Mouse (Mus musculus) c-Kit-negative CD71-positive TER-119-positive erythroid progenitor cells, embryonic 14.5 days (primary cell): ENCODE data around the gene Iqgap1.

ENCODE experiments used
- DNase-seq: peaks from one replicate; pipeline ENCODE4 v3.0.0-alpha.2; 2013; ENCODE audit warnings: low read depth, low spot score

Gene Iqgap1

DNA sequence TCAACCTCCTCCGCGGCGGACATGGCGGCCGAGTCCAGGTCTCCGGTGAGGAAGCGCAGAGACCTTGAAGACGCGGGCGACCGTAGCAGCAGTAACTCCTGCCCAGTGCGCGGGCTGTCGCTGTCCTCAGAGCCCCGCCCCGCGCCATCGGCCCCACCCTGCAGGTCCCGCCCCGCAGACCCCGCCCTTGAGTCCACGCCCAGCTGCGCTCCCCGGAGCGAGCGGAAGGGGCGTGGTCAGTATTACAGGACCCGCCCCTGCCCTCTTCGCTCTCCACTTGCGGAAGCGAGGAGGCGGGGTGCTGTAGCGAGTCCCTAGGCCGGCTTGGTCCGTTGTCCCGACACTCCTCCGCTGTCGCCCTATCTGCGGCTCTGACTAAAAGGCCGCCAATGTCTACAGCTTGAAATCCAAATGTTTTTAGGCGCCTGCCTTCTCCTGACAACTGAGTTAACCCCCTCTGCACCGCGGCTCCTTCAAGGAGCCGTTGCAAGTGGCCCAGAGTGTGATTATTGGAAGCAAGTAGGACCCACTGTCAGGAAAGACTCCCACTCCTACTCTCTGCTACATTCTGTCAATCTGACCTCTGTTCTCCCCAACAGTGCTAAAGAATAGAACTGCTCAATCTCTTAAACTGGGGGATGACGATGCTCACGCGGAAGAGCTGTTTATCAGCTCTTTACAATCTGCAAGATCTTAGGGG lies 22.5 kb downstream of the Iqgap1 start:
- peak; percentile 89 for DNase-seq

GRCm38 (mm10) chr7:80802412-80803160 lies 23.2 kb downstream of the Iqgap1 start:
- DNase-seq, result peak; percentile 49

DNA sequence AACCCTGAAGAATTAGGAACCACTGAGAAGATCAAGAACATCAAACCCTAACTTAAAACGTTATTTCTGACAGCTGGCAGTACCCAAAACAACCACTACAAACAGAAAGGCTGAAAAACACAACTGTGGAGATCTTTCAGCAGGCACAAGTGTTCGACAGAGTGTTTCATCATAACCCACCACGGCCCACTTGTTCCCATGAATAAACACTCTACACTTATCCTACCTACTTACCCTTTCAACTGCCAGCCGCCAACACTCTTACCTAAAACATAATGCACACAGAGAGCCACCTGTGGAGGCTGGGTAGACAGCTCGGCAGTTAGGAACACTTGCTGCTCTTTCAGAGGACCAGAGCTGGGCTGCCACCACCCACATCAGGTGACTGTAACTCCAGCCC lies 26.5 kb downstream of the Iqgap1 start:
- DNase-seq, result no peak

DNA sequence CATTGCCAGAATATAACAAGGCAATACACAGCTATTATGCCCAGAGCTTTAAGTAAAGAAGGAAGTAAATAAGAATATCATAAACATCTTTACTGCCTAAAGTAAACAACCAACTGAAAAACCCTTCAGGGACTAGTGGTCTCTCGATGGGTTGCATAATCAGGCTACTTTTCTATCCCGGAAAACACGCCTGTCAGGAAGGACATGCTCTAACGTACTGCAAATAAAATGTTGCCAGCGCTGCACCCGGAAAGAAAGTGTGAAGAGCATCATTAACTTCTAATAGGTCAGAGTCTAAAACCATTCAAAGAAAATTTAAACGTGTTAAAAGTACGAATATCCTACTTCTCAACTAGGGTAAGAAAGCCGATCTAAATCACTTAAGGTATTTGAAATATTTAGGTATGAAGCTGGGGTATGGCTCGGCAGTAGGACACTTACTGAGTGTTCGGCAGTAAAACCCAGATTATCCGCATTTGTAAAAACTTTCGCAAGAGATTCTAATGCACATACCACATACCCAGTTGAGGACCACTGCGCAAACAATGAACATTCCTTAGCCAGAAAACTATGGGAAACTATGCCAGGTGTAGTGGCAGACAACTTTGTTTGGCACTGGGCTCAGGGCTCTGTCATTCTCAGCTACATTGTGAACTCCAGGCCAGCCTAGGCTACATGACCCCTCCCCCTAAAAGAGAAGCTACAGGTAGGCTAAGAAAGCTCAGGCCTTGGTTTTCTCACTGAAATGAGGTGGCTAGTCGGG lies 28.8 kb downstream of the Iqgap1 start:
- DNase-seq, result no peak

DNA sequence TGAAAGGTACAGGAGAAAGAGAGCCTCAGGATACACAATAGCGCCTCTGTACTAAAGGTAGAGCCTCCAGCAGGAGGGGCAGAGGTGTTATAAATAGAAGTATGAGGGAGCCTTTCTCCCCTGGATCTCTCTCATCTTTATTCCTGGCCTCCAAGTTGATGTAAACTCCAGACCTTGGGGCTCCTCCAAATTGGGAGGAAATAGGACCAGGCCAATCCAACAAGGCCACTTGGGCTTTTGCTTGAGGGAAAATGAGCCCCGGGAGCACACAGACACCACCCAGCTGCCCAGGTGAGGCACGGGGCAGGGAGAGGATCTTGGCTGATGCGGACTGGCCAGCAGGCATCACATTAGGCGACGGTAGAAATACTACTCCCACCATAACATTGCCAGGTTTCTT lies 29.5 kb downstream of the Iqgap1 start:
- DNase-seq, result no peak

- no peak for DNase-seq
These were observed 36.2 kb downstream of the Iqgap1 start for GRCm38 (mm10) chr7:80789534-80789933.

GRCm38 (mm10) chr7:80789061-80789460 lies 36.7 kb downstream of the Iqgap1 start:
- DNase-seq, result no peak

- DNase-seq, result no peak
These were observed 37.8 kb downstream of the Iqgap1 start for GRCm38 (mm10) chr7:80788002-80788401.

- no peak for DNase-seq
These were observed 39.0 kb downstream of the Iqgap1 start for GRCm38 (mm10) chr7:80786746-80787145.

- no peak for DNase-seq
These were observed 41.9 kb downstream of the Iqgap1 start for GRCm38 (mm10) chr7:80783841-80784240.

DNA sequence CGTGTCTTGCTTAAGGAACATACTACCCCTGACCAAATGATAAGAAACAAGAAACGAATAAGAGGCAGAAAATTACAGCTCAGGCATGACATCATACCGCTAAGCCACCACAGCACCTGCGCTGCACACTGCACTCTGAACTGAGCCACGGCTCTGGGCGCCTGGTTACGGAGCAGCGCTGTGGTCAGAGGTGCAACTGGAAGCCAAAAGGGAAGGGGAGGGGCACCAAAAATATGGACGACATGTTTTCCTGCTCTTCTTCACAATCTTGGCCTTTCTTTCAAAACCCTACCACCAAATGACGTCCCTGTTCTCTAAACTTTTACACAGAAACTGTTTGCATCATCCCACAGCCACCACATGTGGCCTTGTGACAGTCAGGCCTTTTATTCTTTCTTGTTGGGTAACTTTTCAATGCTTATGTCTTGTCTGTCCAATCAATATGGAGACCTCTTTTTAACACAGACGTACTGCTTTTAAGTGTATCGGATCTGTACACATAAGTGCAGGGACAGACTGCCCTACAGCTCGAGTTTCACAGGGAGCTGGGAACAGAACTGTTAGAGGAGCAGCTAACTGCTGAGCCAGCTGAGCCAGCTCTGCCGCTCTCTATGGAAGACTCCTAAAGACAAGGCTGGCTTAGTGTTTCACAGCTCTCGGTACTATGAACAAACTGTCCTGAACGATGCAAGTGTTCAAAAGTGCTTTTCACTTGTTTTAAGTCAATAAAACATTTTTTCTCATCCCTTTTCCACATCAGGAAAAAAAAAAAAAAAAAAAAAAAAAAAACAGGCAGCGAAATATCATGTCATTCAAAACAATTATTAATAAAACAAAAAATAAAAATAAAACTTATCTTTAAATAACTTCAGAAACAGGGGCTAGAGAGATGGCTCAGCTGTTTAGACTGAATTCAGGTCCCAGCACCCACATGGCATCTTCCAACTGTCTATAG lies 43.3 kb downstream of the Iqgap1 start:
- no peak for DNase-seq

DNA sequence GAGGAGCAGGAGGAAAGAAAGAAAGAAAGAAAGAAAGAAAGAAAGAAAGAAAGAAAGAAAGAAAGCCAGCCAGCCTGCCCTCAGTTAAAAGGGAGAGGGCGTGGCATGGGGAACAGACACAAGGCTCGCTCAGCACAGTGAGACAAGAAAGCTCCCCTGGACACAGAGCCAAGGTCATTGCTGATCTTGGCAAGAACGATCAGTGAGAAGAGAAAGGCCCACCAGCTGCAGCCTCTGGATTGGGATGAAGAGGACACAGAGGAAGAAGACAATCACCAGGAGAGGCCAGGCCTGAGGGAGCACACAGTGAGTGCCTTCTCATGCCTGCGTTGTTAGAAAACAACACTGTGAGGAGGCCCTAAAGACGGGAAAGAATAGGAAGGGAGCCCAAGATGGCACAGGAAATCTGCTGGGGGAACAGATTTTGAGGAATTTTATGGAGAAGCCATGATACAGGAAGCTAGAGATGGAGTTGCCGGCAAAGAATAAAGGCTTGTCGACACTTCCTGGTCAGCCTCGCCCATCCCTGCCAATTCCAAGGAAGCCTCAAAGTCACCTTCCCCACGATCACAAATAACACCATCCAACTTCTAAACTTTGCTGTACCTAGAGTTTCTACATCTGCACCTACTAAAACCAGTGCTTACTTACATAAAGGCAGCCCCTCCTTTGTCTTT lies 44.2 kb downstream of the Iqgap1 start:
- DNase-seq, result no peak

- DNase-seq, result no peak
These were observed 46.7 kb downstream of the Iqgap1 start for GRCm38 (mm10) chr7:80778958-80779669.

DNA sequence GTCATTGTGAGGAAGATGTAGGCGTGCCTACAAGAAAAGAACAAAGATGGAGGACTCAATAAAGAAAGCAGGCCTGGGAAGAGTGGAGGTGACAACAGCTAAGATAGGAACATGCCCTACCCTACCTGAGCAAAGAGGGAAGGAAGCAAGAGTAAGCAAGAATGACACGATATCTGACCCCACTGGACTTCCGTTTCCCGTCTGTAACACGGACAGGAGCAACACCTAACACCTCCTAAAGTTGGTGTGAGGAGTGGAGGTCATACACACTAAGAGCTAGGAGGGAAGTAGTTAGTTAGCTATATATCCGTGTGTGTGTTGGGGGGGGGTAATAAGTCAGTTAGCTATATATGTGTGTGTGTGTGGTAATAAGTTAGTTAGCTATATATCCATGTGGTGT lies 47.4 kb downstream of the Iqgap1 start:
- DNase-seq, result no peak

GRCm38 (mm10) chr7:80777151-80777550 lies 48.6 kb downstream of the Iqgap1 start:
- no peak for DNase-seq

- DNase-seq, result no peak
These were observed 49.7 kb downstream of the Iqgap1 start for GRCm38 (mm10) chr7:80776090-80776489.

- DNase-seq, result no peak
These were observed 50.3 kb downstream of the Iqgap1 start for GRCm38 (mm10) chr7:80775448-80775904.

GRCm38 (mm10) chr7:80774615-80775447 lies 50.9 kb downstream of the Iqgap1 start:
- DNase-seq, result no peak
